Mouse (Mus musculus) subcutaneous adipose tissue, adult 2 months (tissue): ENCODE data around the gene Loxl1. TPM values are rescaled to one million over a fixed set of nuclear protein-coding genes. Genes with fewer than 3 reads are reported as not detected.

Source experiments
- polyA plus RNA-seq: library from polyadenylated mRNA; depleted of rRNA; stranded (reverse); fragments of >200 nt; gene quantifications from 2 replicates; pipeline ENCODE4 v1.2.3, GENCODE M21; 2012; ENCODE audit warnings: low replicate concordance; rRNA removed

The Loxl1 gene
- 130 and 187 TPM in 2 replicates for polyA plus RNA-seq

DNA sequence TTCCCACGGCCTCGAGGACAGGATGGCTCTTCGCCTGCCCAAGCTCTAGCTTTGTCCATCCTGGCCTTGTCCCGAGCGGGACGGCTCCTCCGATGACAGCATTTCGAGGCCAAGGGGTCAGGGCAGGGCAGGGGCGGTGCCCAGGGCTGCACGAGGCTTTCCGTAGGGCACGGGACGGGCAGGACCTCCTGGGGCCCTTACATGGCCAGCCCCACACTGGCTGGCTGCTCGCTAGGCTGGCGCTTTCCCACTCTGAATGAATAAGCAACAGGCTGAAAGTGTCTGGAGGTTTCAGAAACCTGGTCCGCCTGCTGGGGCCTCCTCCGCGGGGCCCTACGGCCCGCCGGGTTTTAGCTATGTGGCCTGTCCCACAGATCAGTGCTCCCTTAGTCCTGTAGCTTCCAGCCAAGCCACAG, at the start of gene Loxl1:
Loxl1 (minus strand) TSS at position 243 of the 416 bp plus-strand sequence.

DNA sequence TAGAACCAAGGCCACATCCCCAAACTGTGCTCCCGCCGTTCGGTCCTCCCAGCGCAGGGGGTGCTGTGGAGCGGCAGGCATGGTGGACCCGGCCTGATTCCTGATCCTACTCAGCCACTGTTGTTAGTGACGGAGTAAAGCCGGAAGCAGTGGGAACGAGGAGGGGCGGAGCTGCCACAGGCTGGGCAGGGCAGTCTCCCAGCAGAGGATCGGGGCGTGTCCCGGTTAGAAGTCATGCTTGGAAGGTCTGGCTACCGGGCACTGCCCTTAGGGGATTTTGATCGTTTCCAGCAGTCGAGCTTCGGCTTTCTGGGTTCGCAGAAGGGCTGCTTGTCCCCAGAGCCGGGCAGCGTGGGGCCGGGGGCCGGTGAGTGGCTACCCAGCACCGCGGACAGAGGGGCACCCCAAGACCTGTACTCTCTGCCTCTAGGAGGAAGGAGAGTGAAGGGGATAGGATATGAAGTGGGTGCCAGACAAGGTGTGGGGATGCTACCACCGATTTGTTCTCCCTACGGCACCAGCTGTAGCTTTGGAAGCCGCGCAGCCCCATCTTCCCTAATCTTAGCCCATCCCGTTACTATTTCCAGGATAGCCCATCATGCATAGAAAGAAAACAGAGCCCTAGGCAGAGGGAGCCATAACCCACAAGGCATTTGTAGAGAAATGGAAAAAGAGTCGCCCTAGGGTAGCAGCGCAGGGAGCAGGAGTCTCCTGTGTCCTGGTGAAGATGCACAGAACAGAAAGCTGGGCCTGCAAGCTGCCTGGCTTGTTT, 59.8 kb downstream of the Loxl1 start, which contains the start of gene Stoml1:
Stoml1 (plus strand) TSS at position 132 of the 772 bp plus-strand sequence.

DNA sequence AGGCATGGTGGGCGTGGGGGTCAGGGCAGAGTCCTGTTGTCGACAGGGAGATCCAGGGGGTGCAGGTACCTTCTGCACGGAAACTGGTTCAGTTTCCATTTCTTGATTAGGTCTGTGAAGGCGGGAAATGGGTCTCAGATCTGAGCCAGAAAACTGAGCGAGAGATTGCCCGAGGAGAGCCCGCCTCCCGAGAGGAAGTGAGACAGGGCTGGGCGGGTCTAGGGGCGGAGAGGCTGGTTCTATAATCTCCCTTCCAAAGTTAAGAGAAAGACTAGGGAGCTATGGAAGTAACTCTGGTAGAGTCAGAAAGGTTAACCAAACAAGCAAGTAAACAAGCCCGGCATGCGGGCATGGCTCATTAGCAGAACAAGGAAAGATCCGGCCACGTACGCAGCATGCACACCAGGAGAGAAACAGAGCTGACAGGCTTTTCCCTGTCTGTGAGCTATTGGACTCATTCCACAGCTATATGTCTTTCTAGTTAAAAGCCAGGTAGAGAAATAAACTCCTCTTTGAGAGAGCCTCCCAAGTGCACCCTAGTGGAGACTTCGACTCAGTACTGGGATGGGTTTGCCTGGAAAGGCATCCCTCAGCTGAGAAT, 63.3 kb downstream of the Loxl1 start, which contains the start of gene Pml:
Pml (minus strand) TSS at position 195 of the 601 bp plus-strand sequence.

Other genes starting within 250 kb of the Loxl1 start
- 0.06 and 110 TPM in 2 replicates for gene Stra6, start 249.4 kb downstream of the Loxl1 start, polyA plus RNA-seq
- gene Ccdc33, start 194.4 kb downstream of the Loxl1 start, polyA plus RNA-seq: 1.1 TPM in 1 of 2 replicates, not detected in the other
- 231 and 539 TPM in 2 replicates for gene Islr, start 108.9 kb downstream of the Loxl1 start, polyA plus RNA-seq
- 4.6 and 8.8 TPM in 2 replicates for gene Islr2, start 108.9 kb downstream of the Loxl1 start, polyA plus RNA-seq
- 25.0 and 40.9 TPM in 2 replicates for gene Pml, start 63.4 kb downstream of the Loxl1 start, polyA plus RNA-seq
- gene Stoml1, start 60.0 kb downstream of the Loxl1 start, polyA plus RNA-seq: 49.1 and 58.5 TPM in 2 replicates
- not detected in 2 replicates for gene Tbc1d21, start 57.3 kb upstream of the Loxl1 start, polyA plus RNA-seq
- gene Insyn1, start 175.4 kb upstream of the Loxl1 start, polyA plus RNA-seq: 10.7 and 29.9 TPM in 2 replicates
- gene Cd276, start 242.3 kb upstream of the Loxl1 start, polyA plus RNA-seq: 5.7 and 19.5 TPM in 2 replicates